ENCODE assay signal across 31 mouse cellular contexts in the genomic region with DNA sequence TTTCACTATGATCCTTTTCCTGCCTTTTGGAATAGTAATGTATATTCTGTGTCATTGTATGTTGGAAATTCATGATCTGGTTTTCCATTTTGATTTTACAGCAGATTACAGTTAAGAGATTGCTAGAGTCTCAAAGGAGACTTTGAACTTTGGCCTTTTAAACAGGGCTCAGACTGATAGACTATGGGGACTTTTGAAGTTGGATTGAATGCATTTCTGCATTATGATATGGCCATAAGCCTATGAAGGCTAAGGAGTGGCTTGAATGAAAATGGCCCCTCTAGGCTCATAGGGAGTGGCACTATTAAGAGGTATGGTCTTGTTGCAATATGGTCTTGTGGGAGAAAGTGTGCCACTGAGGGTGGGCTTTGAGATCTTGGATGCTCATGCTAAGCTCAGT.
"Had no signal": no experiment of that assay in that cellular context is flagged by ENCODE, and none has a peak within 500 bp of the region (broad histone marks: within the 10 kb centered on the region; RNA-seq: fewer than 3 reads in every experiment).

No protein-coding gene starts in this region.

- H3K9ac ChIP-seq: limb, embryonic 12.5 days; limb, embryonic 13.5 days; limb, embryonic 15.5 days; liver, embryonic 12.5 days; liver, embryonic 13.5 days; liver, embryonic 14.5 days; liver, embryonic 15.5 days; liver, postnatal 0 days; lung, embryonic 14.5 days; lung, embryonic 15.5 days; midbrain, embryonic 12.5 days; midbrain, embryonic 13.5 days; midbrain, embryonic 15.5 days had no signal

- H3K27ac ChIP-seq: left cerebral cortex, adult 2 months; limb, embryonic 10.5 days; limb, embryonic 12.5 days; limb, embryonic 13.5 days; limb, embryonic 15.5 days; liver, embryonic 12.5 days; liver, embryonic 13.5 days; liver, embryonic 14.5 days; liver, embryonic 15.5 days; lung, embryonic 15.5 days; macrophage; midbrain, embryonic 10.5 days; midbrain, embryonic 12.5 days; midbrain, embryonic 13.5 days; midbrain, embryonic 15.5 days had no signal

- H3K36me3 ChIP-seq: limb, embryonic 10.5 days; limb, embryonic 12.5 days; limb, embryonic 13.5 days; limb, embryonic 15.5 days; liver, embryonic 12.5 days; liver, embryonic 13.5 days; liver, embryonic 15.5 days; lung, embryonic 15.5 days; midbrain, embryonic 10.5 days; midbrain, embryonic 12.5 days; midbrain, embryonic 13.5 days; midbrain, embryonic 15.5 days had no signal

- DNase-seq: liver; liver, embryonic 13.5 days; liver, postnatal 0 days; lung, adult 18-20 months; lung, adult 2 months; lung, embryonic 14.5 days; lung, postnatal 10 days; lung, postnatal 14 days; lung, postnatal 36 days; lung, postnatal 4 days; midbrain, embryonic 14.5 days had no signal

- H3K4me1 ChIP-seq: limb, embryonic 15.5 days; liver, embryonic 12.5 days; liver, embryonic 13.5 days; liver, embryonic 15.5 days; lung, embryonic 15.5 days; megakaryocyte, embryonic 14.5 days; midbrain, embryonic 10.5 days; midbrain, embryonic 12.5 days; midbrain, embryonic 13.5 days; midbrain, embryonic 15.5 days had no signal

- H3K4me2 ChIP-seq: limb, embryonic 12.5 days; limb, embryonic 13.5 days; limb, embryonic 15.5 days; liver, embryonic 11.5 days; liver, embryonic 12.5 days; liver, embryonic 13.5 days; liver, embryonic 15.5 days; lung, embryonic 14.5 days; lung, embryonic 15.5 days; midbrain, embryonic 11.5 days; midbrain, embryonic 12.5 days; midbrain, embryonic 13.5 days; midbrain, embryonic 15.5 days had no signal

- ATAC-seq: liver, embryonic 12.5 days; liver, postnatal 0 days; lung, postnatal 0 days; midbrain, embryonic 13.5 days; midbrain, embryonic 15.5 days; midbrain, embryonic 16.5 days had no signal

- H3K4me3 ChIP-seq: left cerebral cortex, adult 2 months; limb, embryonic 10.5 days; limb, embryonic 12.5 days; limb, embryonic 13.5 days; limb, embryonic 15.5 days; liver, embryonic 12.5 days; liver, embryonic 13.5 days; liver, embryonic 15.5 days; lung, embryonic 15.5 days; megakaryocyte, embryonic 14.5 days; midbrain, embryonic 10.5 days; midbrain, embryonic 12.5 days; midbrain, embryonic 13.5 days; midbrain, embryonic 15.5 days; myocyte had no signal

- H3K9me3 ChIP-seq: limb, embryonic 10.5 days; limb, embryonic 15.5 days; liver, embryonic 12.5 days; liver, embryonic 13.5 days; liver, embryonic 15.5 days; lung, embryonic 15.5 days; midbrain, embryonic 15.5 days had no signal

- H3K27me3 ChIP-seq: limb, embryonic 12.5 days; limb, embryonic 13.5 days; limb, embryonic 15.5 days; liver, embryonic 12.5 days; liver, embryonic 13.5 days; liver, embryonic 15.5 days; lung, embryonic 15.5 days; megakaryocyte, embryonic 14.5 days; midbrain, embryonic 15.5 days had no signal
